ENCODE assay signal across 8 mouse cellular contexts in genomic region chr8:3515260-3515671, GRCm38 (mm10). TPM values are rescaled to one million over a fixed set of nuclear protein-coding genes. Genes with fewer than 3 reads are reported as not detected.
DNase-seq lines count a peak whose midpoint lies in the region; ATAC-seq and TF ChIP-seq lines count a peak whose summit lies in the region.

Gene Pnpla6, plus strand, starts transcription at chr8:3515384.

- H3K27me3 ChIP-seq in hindbrain, postnatal 0 days (ENCODE audit: insufficient read depth, low read length) = no peaks in the 10 kb centered on the region

- no peaks in the 10 kb centered on the region for H3K9me3 ChIP-seq in hindbrain, postnatal 0 days (ENCODE audit: low read length)

- H3K4me2 ChIP-seq in hindbrain, postnatal 0 days (ENCODE audit: low read depth, low read length) = peak within 1 kb of the TSS; percentile 93

- H3K36me3 ChIP-seq in hindbrain, postnatal 0 days (ENCODE audit: insufficient read depth, low read length) = peaks cover 33% of the 10 kb centered on the region; the same call in 1 of the 2 replicates

- under 1% methylated on average over 25 of the region's 25 CpGs for WGBS in hindbrain, postnatal 0 days

- 0 out of 2 replicates have a peak, but pooled peaks cover 4% of the 10 kb centered on the region for H3K4me1 ChIP-seq in hindbrain, postnatal 0 days (ENCODE audit: insufficient read depth, low read length)

- peak within 1 kb of the TSS; percentile 53 for H3K4me3 ChIP-seq in hindbrain, postnatal 0 days (ENCODE audit: low read length)

- peak; percentile 89 for DNase-seq in adipocyte (ENCODE audit: low spot score)
- DNase-seq in embryo, embryonic 10 days (ENCODE audit: low spot score) = peak; percentile 94
- peak; percentile 84 for DNase-seq in gastrocnemius, adult 8-10 months (ENCODE audit: low spot score in 2 of 2)
- peak; percentile 92 for DNase-seq in hindbrain, postnatal 0 days (ENCODE audit: low spot score)
- peak; percentile 90 to 92 for DNase-seq in left cerebral cortex, adult 18-20 months (ENCODE audit: low spot score in 2 of 2)
- DNase-seq in lung, postnatal 4 days = peak; percentile 90 to 92
- peak; percentile 58 for DNase-seq in retina, postnatal 7 days (ENCODE audit: low read depth, low spot score)
- DNase-seq in urinary bladder, adult 18-20 months (ENCODE audit: low spot score in 2 of 2) = peak; percentile 88 to 90

- peak; percentile 73 for ATAC-seq in hindbrain, postnatal 0 days

- no peak for TF ChIP-seq CTCF in hindbrain, postnatal 0 days (IDR thresholded peaks at IDR 0.05; ENCODE audit: low read depth)

- H3K9ac ChIP-seq in hindbrain, postnatal 0 days (replicated peaks; ENCODE audit: low read length) = peak within 1 kb of the TSS; percentile 63

- H3K27ac ChIP-seq in hindbrain, postnatal 0 days = peak within 1 kb of the TSS; percentile 86

RNA-seq across cellular contexts. Expression of gene Pnpla6, which starts in this region (rescaled TPM):
- total RNA-seq in gastrocnemius, adult 8-10 months (2022) = 1 to 10 TPM; 5.8 to 9.8 (median 7.9) TPM
- 55.6 and 82.6 TPM in 2 replicates for total RNA-seq in hindbrain, postnatal 0 days (2014; rRNA removed)
- polyA plus RNA-seq in hindbrain, postnatal 0 days (2015; fragmentation: Nextera tagmentation; extraction: Ambion mirVana) = 35.3 and 38.4 TPM in 2 replicates
- total RNA-seq in left cerebral cortex, adult 18-20 months (2021) = 10 to 100 TPM; 66.3 to 76.8 TPM

Comparison
In these comparisons a context has a peak if more than half of its experiments do, and no peak if none do; other contexts are left out.
1. Peak in every context shown above with its lines: DNase-seq, ATAC-seq, H3K4me3 ChIP-seq and H3K27ac ChIP-seq.